Mouse (Mus musculus) hindbrain, embryonic 15.5 days (tissue): ENCODE results near the gene Tcl1b4. TPM values are rescaled to one million over a fixed set of nuclear protein-coding genes. Genes with fewer than 3 reads are reported as not detected.

Source experiments
- polyA plus RNA-seq: library from polyadenylated mRNA; unstranded; fragments of >200 nt; fragmentation: Nextera tagmentation; extraction: Ambion mirVana; gene quantifications from 2 replicates; pipeline ENCODE4 v1.2.1, GENCODE M21; 2015

The Tcl1b4 gene
- polyA plus RNA-seq, 1 experiment from 2014 or later: not detected

Other genes starting within 250 kb of the Tcl1b4 start
- 0.36 and 0.43 TPM in 2 replicates for gene Syne3, start 192.1 kb upstream of the Tcl1b4 start, polyA plus RNA-seq
- 164 and 169 TPM in 2 replicates for gene Glrx5, start 169.3 kb upstream of the Tcl1b4 start, polyA plus RNA-seq
- not detected in 2 replicates for gene Tcl1b2, start 55.9 kb upstream of the Tcl1b4 start, polyA plus RNA-seq
- gene Tcl1b1, start 42.3 kb upstream of the Tcl1b4 start, polyA plus RNA-seq: not detected in 2 replicates
- gene Tcl1b5, start 25.6 kb upstream of the Tcl1b4 start, polyA plus RNA-seq: not detected in 2 replicates
- gene Tcl1b3, start 10.9 kb upstream of the Tcl1b4 start, polyA plus RNA-seq: not detected in 2 replicates
- gene Tcl1, start 20.8 kb downstream of the Tcl1b4 start, polyA plus RNA-seq: not detected in 2 replicates
- gene Tunar, start 131.9 kb downstream of the Tcl1b4 start, polyA plus RNA-seq: 20.4 and 24.5 TPM in 2 replicates